Mouse (Mus musculus) stomach, postnatal 0 days (tissue): Measurements from ENCODE around the gene Smco2. TPM values are rescaled to one million over a fixed set of nuclear protein-coding genes. Genes with fewer than 3 reads are reported as not detected.

ENCODE experiments used
- ATAC-seq: fragments of 200-750 bp; cut with Nextera tagmentation; 2 replicates; pipeline ENCODE4 v1.8.0; 2017; ENCODE audit not compliant: low FRiP score, low TSS enrichment
- DNase-seq: peaks from one replicate; pipeline ENCODE4 v3.0.0-alpha.2; 2016; ENCODE audit warnings: low spot score
- H3K27ac ChIP-seq: fragments of 300-500 bp; sonication (generic); replicated peaks from 2 replicates; pipeline ENCODE4 v1.5.1; 2014; ENCODE audit warnings: mild to moderate bottlenecking, control low read depth
- H3K27me3 ChIP-seq: fragments of 300-500 bp; sonication (generic); 2 replicates; pipeline ENCODE4 v1.6.1; 2014; ENCODE audit warnings: low read length; ENCODE audit not compliant: control insufficient read depth, insufficient read depth
- H3K36me3 ChIP-seq: fragments of 300-500 bp; sonication (generic); 2 replicates; pipeline ENCODE4 v1.6.1; 2014; ENCODE audit warnings: low read length, mixed read lengths; ENCODE audit not compliant: control insufficient read depth, insufficient read depth
- H3K4me1 ChIP-seq: fragments of 300-500 bp; sonication (generic); replicated peaks from 2 replicates; pipeline ENCODE4 v1.6.1; 2014; ENCODE audit warnings: antibody characterized with exemption; ENCODE audit not compliant: control insufficient read depth, insufficient read depth
- H3K4me2 ChIP-seq: fragments of 300-500 bp; sonication (generic); replicated peaks from 2 replicates; pipeline ENCODE4 v1.6.1; 2014; ENCODE audit warnings: low read depth, mild to moderate bottlenecking, control low read depth, moderate library complexity
- H3K4me3 ChIP-seq: fragments of 300-500 bp; sonication (generic); 2 replicates; pipeline ENCODE4 v1.5.1; 2014; ENCODE audit warnings: low read depth, low read length, control low read depth
- H3K9ac ChIP-seq: fragments of 300-500 bp; sonication (generic); 2 replicates; pipeline ENCODE4 v1.6.1; 2014; ENCODE audit warnings: mild to moderate bottlenecking, low read length, control low read depth, mixed read lengths
- H3K9me3 ChIP-seq: fragments of 300-500 bp; sonication (generic); 2 replicates; pipeline ENCODE4 v1.6.1; 2016; ENCODE audit warnings: low read length; ENCODE audit not compliant: control insufficient read depth
- CTCF ChIP-seq: IDR thresholded peaks from 2 replicates; pipeline ENCODE4 v1.5.1; 2016; ENCODE audit warnings: antibody characterized with exemption, low read depth, mild to moderate bottlenecking, moderate library complexity
- EP300 ChIP-seq: optimal IDR thresholded peaks from 2 replicates; pipeline ENCODE3; 2016; ENCODE audit warnings: antibody characterized with exemption
- WGBS: fragments of 180-500 bp; shearing (Covaris S2); extraction: QIAGEN DNeasy Blood & Tissue Kit; methylation state at CpG from one replicate; pipeline ENCODE4 v1.1.7; 2014; 5-methylcytosine and 5-hydroxymethylcytosine counted together
- polyA plus RNA-seq: library from polyadenylated mRNA; unstranded; fragments of >200 nt; fragmentation: Nextera tagmentation; extraction: Ambion mirVana; gene quantifications from 2 replicates; pipeline ENCODE4 v1.2.1, GENCODE M21; 2015

Smco2 gene
- polyA plus RNA-seq = not detected in 2 replicates

DNA sequence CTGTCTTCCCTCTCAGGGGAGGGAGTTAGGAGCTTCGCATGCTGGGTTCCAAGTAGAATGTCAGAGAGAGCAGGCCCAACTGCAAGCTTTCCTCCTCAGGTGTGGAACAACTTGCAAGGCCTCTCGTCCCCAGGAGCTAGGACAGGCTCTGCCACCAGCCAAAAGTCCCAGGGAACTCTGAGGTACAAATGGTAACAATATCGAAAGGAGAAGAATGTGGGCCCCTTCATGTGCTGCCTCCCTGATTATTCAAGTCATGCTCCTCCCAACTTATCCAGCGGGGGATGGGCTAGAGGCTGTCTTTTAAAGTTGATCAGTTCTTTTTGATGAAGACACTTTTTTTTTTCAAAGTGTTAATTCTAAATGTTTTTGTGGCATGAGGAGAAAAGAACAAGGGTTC, at the start of gene Smco2:
TSS of gene Smco2 (plus strand) at position 55 of the 400 bp plus-strand sequence.
- no peak within 1 kb of the TSS for H3K4me3 ChIP-seq
- DNase-seq (no peak), ATAC-seq (no peak)
- no peak for TF ChIP-seq CTCF
- no peak for TF ChIP-seq EP300
- 82% methylated on average over 4 of the region's 4 CpGs for WGBS
- no peak within 1 kb of the TSS for H3K9ac ChIP-seq
- H3K4me1 ChIP-seq = no peaks in the 10 kb centered on the region
- H3K9me3 ChIP-seq = no peaks in the 10 kb centered on the region
- H3K4me2 ChIP-seq = no peak within 1 kb of the TSS
- no peak within 1 kb of the TSS for H3K27ac ChIP-seq
- no peaks in the 10 kb centered on the region for H3K27me3 ChIP-seq
- no peaks in the 10 kb centered on the region for H3K36me3 ChIP-seq

DNA sequence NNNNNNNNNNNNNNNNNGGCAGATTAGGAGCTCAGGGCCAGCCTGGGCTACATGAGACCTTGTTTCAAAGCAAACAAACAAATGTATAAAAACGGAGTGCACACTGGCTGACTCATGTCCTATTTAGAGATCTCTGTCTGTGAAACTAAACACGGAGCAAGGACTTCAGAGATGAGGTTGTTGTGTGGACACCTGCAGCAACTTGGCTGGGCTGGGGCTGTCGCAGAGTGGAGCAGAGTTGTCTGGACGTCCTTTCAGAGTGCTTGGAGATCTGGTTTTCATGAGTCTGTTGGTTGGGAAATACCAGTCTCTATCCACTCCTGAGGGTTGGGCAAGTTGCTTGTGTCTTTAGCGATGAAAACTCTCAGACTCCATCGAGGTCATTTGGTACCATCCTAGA, 39.9 kb upstream of the Smco2 start:
- no peaks in the 10 kb centered on the region for H3K9me3 ChIP-seq
- 85% methylated on average over 6 of the region's 6 CpGs for WGBS
- TF ChIP-seq EP300 (no peak), CTCF (no peak)
- no peak overlapping the region for H3K4me3 ChIP-seq
- H3K9ac ChIP-seq = no peak overlapping the region
- H3K27me3 ChIP-seq = no peaks in the 10 kb centered on the region
- H3K27ac ChIP-seq = no peak overlapping the region
- ATAC-seq (no peak), DNase-seq (no peak)
- H3K4me2 ChIP-seq = no peak overlapping the region
- H3K4me1 ChIP-seq = no peaks in the 10 kb centered on the region
- H3K36me3 ChIP-seq = no peaks in the 10 kb centered on the region; the same call in 1 of the 2 replicates

DNA sequence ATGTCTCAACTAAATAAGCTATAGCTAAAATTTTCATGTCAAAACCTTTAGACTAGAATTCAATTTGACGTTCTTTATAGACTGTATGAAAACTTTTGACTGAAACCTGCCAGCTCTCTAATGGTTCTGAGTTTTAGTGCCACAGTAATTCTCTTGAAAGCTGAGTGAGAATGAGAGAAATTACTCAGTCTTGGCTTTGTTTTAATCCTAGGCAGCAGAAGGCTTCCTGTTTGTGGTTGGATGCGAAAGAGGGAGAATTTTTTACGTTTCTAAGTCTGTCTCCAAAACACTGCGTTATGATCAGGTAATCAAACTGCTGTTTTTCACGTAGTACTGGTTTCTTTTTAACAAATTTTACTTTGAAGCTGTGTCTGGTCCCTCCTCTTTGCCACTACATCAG, 36.9 kb upstream of the Smco2 start:
- 84% methylated on average over 5 of the region's 5 CpGs for WGBS

DNA sequence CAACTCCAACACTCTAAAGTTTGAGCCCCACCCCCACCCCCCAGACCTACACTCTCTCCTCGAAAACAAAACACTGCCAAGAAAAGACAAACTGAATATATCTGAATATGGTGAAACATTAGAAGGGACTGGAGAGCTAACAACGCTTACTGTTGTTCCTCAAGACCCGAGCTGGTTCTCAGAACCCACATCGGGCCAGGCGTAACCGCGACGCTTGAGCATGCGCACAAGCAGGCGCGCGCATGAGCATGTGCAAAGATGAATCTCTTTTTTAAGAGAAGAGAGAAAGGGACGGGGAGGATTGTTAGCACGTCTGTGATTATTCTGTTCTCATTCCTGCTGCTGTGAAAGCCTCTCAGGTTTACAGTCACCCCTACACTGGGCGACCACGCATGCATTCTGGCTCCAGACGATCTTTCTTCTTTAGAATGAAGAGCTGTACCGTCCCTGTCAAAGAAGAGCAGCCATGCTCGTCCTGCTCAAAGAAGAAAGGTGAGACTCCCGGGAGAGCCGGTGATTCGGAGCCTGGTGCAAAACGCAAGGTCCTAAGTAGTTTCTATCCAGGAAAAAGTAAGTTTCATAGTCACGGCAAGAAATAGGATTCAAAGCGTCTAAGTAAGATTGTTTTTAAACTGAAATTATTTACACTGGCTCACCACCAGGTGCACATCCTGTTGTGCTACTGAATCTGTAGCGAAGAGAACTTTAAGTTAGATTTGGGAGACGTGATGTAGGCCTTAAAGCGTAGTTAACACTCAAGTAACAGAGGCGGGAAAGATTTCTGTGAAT, 29.5 kb upstream of the Smco2 start:
- H3K27ac ChIP-seq = no peak overlapping the region
- no peak for DNase-seq
- no peaks in the 10 kb centered on the region for H3K36me3 ChIP-seq
- H3K4me2 ChIP-seq = no peak overlapping the region
- no peaks in the 10 kb centered on the region for H3K27me3 ChIP-seq
- H3K9me3 ChIP-seq = no peaks in the 10 kb centered on the region
- no peak overlapping the region for H3K4me3 ChIP-seq
- H3K9ac ChIP-seq = no peak overlapping the region
- ATAC-seq = no peak
- H3K4me1 ChIP-seq = no peaks in the 10 kb centered on the region
- WGBS = 85% methylated on average over 29 of the region's 29 CpGs
- TF ChIP-seq EP300 (no peak), CTCF (no peak)

More for the DNA sequence above, 36.9 kb upstream of the Smco2 start:
- TF ChIP-seq EP300 (no peak), CTCF (no peak)
- Histone ChIP-seq H3K4me2 (no peak overlapping the region), H3K9me3 (no peaks in the 10 kb centered on the region), H3K9ac (no peak overlapping the region), H3K27me3 (no peaks in the 10 kb centered on the region), H3K4me3 (no peak overlapping the region), H3K27ac (no peak overlapping the region), H3K4me1 (no peaks in the 10 kb centered on the region), H3K36me3 (no peaks in the 10 kb centered on the region; the same call in 1 of the 2 replicates)
- no peak for ATAC-seq
- DNase-seq = no peak

DNA sequence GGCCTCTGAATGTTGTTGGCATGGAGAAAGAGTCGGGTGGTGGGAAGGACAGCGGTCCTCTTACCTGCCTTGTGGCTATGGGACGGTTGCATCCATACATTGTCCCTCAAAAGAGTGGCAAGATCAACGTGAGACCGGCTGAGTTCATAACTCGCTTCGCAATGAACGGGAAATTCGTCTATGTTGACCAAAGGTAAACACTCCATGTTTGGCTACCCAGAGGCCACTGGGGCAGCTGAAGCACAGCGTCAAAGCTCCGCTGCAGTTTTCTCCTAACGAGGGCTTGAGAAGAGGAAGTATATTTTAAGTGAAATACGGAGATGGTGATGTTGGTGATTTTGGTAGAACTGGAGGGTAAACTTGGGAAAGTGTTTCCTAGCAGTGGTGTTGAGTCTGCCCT, 27.9 kb upstream of the Smco2 start:
- Histone ChIP-seq H3K4me1 (no peaks in the 10 kb centered on the region), H3K4me2 (no peak overlapping the region), H3K9ac (no peak overlapping the region), H3K9me3 (no peaks in the 10 kb centered on the region), H3K27me3 (no peaks in the 10 kb centered on the region), H3K4me3 (no peak overlapping the region), H3K36me3 (no peaks in the 10 kb centered on the region), H3K27ac (no peak overlapping the region)
- TF ChIP-seq CTCF (no peak), EP300 (no peak)
- DNase-seq = peak; percentile 69
- ATAC-seq = peak; percentile 74
- WGBS = 57% methylated on average over 13 of the region's 13 CpGs

DNA sequence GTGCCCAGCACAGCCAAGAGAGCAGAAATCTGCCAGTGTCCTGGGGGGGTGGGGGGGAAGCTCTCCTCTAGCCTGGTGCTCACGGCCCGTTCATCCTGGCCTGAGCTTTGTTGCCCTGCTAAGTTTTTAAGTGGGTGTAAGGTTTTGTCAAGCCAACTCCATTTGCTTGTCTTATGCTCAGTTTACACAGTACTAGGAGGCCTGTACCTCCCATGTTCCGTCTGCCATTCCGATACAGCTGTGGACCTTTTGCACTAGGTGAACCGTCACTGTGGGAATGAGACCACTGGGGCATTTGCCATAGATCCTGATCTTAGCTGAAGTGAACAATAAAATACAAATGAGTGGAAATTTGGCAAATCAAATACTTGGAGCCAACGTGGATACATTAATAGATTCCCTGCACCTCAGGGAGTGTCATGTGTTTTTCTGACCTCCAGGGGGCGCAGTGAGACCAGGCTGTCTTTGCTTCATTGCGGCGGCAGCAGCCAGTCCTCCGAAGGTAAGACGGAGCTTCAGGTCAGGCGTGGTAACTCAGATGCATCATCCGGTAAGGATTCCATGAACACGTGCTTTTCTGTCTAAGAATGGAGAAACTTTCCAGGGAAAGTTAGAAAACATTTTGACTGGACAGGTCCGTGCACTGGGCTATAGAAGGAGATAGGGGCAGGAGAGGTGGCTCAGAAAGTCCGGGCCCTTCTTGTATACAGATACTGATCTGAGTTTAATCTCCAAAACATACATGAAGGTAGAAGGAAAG, 25.0 kb upstream of the Smco2 start:
- Histone ChIP-seq H3K4me2 (no peak overlapping the region), H3K9me3 (no peaks in the 10 kb centered on the region), H3K36me3 (no peaks in the 10 kb centered on the region), H3K9ac (no peak overlapping the region), H3K27me3 (no peaks in the 10 kb centered on the region), H3K4me3 (no peak overlapping the region), H3K4me1 (no peaks in the 10 kb centered on the region), H3K27ac (no peak overlapping the region)
- DNase-seq (peak; percentile 68), ATAC-seq (peak; percentile 30; the same call in 1 of the 2 replicates)
- 43% methylated on average over 16 of the region's 16 CpGs for WGBS
- TF ChIP-seq EP300 = no peak
- TF ChIP-seq CTCF = peak; percentile 97
